Mouse (Mus musculus): ENCODE results near the gene Dr1.
"Not testable (repeated sequence)": the region's sequence is repeated elsewhere in the genome, so short reads cannot be mapped to it uniquely, and the experiment has no call there.

- not testable (repeated sequence) for TF ChIP-seq GATA1, TAL1 (IDR thresholded peaks at IDR 0.05; ENCODE audit: low read length)
Observed at GRCm38 (mm10) chr5:108271345-108271744, 2.6 kb downstream of the Dr1 start.
